Mouse (Mus musculus) cerebellum, adult 2 months (tissue): ENCODE data around the gene Comt. TPM values are rescaled to one million over a fixed set of nuclear protein-coding genes. Genes with fewer than 3 reads are reported as not detected.

Experiments used
- DNase-seq, 2 experiments: peaks; one replicate each; pipeline ENCODE4 v3.0.0; 2021
- H3K27ac ChIP-seq: fragments of 200-500 bp; 2 replicates; pipeline ENCODE4 v1.5.1; 2012; ENCODE audit warnings: low read length, control low read depth, inconsistent platforms; ENCODE audit not compliant: insufficient read depth
- H3K27me3 ChIP-seq: fragments of 200-500 bp; 2 replicates; pipeline ENCODE4 v1.6.1; 2012; ENCODE audit warnings: inconsistent platforms, mild to moderate bottlenecking, low read length, moderate library complexity; ENCODE audit not compliant: control insufficient read depth, insufficient read depth
- H3K4me1 ChIP-seq: fragments of 200-500 bp; 2 replicates; pipeline ENCODE4 v1.6.1; 2011; ENCODE audit warnings: low read length; ENCODE audit not compliant: control insufficient read depth, insufficient read depth
- H3K4me3 ChIP-seq: fragments of 200-500 bp; replicated peaks from 2 replicates; pipeline ENCODE3; 2011; ENCODE audit warnings: mild to moderate bottlenecking, low read depth, low read length, control low read depth; ENCODE audit not compliant: insufficient read depth
- CTCF ChIP-seq: fragments of 200-500 bp; IDR thresholded peaks from 2 replicates; pipeline ENCODE4 v1.5.1; 2011; ENCODE audit warnings: low read depth, mild to moderate bottlenecking, control low read depth, low read length, moderate library complexity, borderline replicate concordance; ENCODE audit not compliant: insufficient read depth
- POLR2A ChIP-seq: fragments of 200-500 bp; IDR thresholded peaks from 2 replicates; pipeline ENCODE4 v1.6.1; 2011; ENCODE audit warnings: low read length, control low read depth, borderline replicate concordance; ENCODE audit not compliant: insufficient read depth
- WGBS: fragments of 180-500 bp; shearing (Covaris S2); methylation state at CpG from one replicate; pipeline ENCODE4 v1.1.7; 2018; 5-methylcytosine and 5-hydroxymethylcytosine counted together
- polyA plus RNA-seq: library from polyadenylated mRNA; depleted of rRNA; stranded (reverse); fragments of >200 nt; gene quantifications from 2 replicates; pipeline ENCODE4 v1.2.3, GENCODE M21; 2012

Comt gene
- polyA plus RNA-seq, 1 experiment = 145 TPM

- H3K4me3 ChIP-seq = no peak overlapping the region
- H3K4me1 ChIP-seq = peaks cover 33% of the 10 kb centered on the region
- no peaks in the 10 kb centered on the region for H3K27me3 ChIP-seq
- WGBS = 27% methylated on average over 9 of the region's 9 CpGs
- 0 out of 2 replicates have a peak overlapping the region, but pooled peaks have one; percentile 8 for H3K27ac ChIP-seq
- TF ChIP-seq POLR2A = no peak
- TF ChIP-seq CTCF = no peak
- peak; percentile 69 to 71 for DNase-seq
These were observed 25.0 kb upstream of the Comt start for GRCm38 (mm10) chr16:18451486-18452181.

- no peak for DNase-seq
- Histone ChIP-seq H3K4me1 (peaks cover 33% of the 10 kb centered on the region), H3K27ac (no peak overlapping the region), H3K27me3 (no peaks in the 10 kb centered on the region), H3K4me3 (no peak overlapping the region)
- WGBS = 100% methylated on average over 4 of the region's 4 CpGs
- no peak for TF ChIP-seq CTCF
- no peak for TF ChIP-seq POLR2A
These were observed 22.4 kb upstream of the Comt start for GRCm38 (mm10) chr16:18449005-18449404.

GRCm38 (mm10) chr16:18448104-18448503 is 21.5 kb upstream of the Comt start:
- H3K27ac ChIP-seq = no peak overlapping the region
- no peak for DNase-seq
- H3K4me3 ChIP-seq = no peak overlapping the region
- 96% methylated on average over 6 of the region's 6 CpGs for WGBS
- no peak for TF ChIP-seq POLR2A
- no peak for TF ChIP-seq CTCF
- peaks cover 24% of the 10 kb centered on the region for H3K4me1 ChIP-seq
- no peaks in the 10 kb centered on the region for H3K27me3 ChIP-seq

- Histone ChIP-seq H3K4me1 (peaks cover 16% of the 10 kb centered on the region), H3K4me3 (no peak overlapping the region), H3K27ac (no peak overlapping the region), H3K27me3 (no peaks in the 10 kb centered on the region)
- no peak for DNase-seq
- no peak for TF ChIP-seq POLR2A
- TF ChIP-seq CTCF = no peak
These were observed 20.6 kb upstream of the Comt start for GRCm38 (mm10) chr16:18447243-18447642.

- no peaks in the 10 kb centered on the region for H3K27me3 ChIP-seq
- H3K4me3 ChIP-seq = no peak overlapping the region
- no peak overlapping the region for H3K27ac ChIP-seq
- TF ChIP-seq CTCF (peak; percentile 100), POLR2A (no peak)
- no peaks in the 10 kb centered on the region for H3K4me1 ChIP-seq
- WGBS = 15% methylated on average over 8 of the region's 8 CpGs
- DNase-seq = peak; percentile 87 to 97
These were observed 16.8 kb upstream of the Comt start for GRCm38 (mm10) chr16:18443385-18443841.

GRCm38 (mm10) chr16:18436128-18436527 is 9.5 kb upstream of the Comt start:
- Histone ChIP-seq H3K27me3 (no peaks in the 10 kb centered on the region), H3K4me3 (no peak overlapping the region), H3K27ac (no peak overlapping the region), H3K4me1 (no peaks in the 10 kb centered on the region)
- no peak for DNase-seq
- TF ChIP-seq POLR2A (no peak), CTCF (no peak)
- WGBS = 86% methylated on average over 6 of the region's 6 CpGs

GRCm38 (mm10) chr16:18433341-18433920 is 6.8 kb upstream of the Comt start:
- WGBS = 93% methylated on average over 5 of the region's 5 CpGs
- H3K4me1 ChIP-seq = no peaks in the 10 kb centered on the region
- no peak for TF ChIP-seq CTCF
- no peak for TF ChIP-seq POLR2A
- no peak overlapping the region for H3K27ac ChIP-seq
- no peaks in the 10 kb centered on the region for H3K27me3 ChIP-seq
- no peak for DNase-seq
- H3K4me3 ChIP-seq = no peak overlapping the region

GRCm38 (mm10) chr16:18430641-18431212 is 4.1 kb upstream of the Comt start:
- WGBS = 79% methylated on average over 8 of the region's 8 CpGs
- Histone ChIP-seq H3K27me3 (no peaks in the 10 kb centered on the region), H3K27ac (no peak overlapping the region), H3K4me3 (no peak overlapping the region), H3K4me1 (peaks cover 6% of the 10 kb centered on the region; the same call in 1 of the 2 replicates)
- TF ChIP-seq CTCF (no peak), POLR2A (no peak)
- no peak for DNase-seq
